Comparison of ENCODE assay signal across 8 mouse cellular contexts in the genomic region with DNA sequence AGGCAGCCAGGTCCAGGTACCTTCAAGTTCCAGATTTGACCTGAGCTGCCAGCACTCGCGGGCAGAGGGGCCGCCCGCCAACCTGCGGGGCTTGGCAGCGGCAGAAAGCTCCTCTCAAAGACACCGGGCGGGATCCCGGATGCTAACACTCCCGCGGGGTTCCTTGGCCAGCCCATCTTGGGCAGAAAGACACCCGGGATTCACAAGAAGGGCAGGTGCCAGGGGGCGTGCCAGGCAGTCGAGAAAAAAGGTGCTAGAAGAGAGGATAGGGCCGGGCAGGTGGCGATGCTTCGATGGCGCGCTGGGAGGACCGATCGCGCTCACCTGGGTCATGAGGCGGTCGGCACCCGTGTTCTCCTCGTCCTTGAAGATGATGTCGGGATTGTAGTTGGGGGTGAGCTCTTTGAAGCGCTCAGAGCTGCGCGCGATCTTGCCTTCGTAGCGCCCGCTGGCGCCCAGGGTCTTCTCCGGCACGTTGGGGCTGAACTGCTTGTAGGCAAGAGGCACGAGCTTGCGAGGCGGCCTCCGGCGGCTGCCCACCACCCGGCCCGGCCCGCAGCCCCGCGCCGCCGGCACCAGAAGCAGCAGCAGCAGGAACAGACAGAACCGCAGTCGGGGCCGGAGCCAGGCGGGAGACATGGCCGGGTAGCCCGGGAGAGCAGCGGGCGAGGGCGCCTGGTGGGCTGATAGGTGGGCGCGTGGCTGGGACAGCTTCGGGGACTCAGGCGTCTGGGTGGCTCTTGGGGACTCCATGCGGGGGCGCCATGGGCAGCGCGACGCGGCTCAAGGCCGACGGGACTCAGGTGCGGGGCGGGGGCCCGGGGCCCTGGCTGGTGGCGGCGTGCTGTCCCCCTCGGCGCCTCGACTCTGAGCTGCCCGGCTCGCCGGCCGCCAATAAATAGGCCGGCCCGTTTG. TPM values are rescaled to one million over a fixed set of nuclear protein-coding genes. Genes with fewer than 3 reads are reported as not detected.
A peak's percentile ranks its signal among the peaks of the same experiment; 100 is the strongest.
DNase-seq lines count a peak whose midpoint lies in the region; ATAC-seq and TF ChIP-seq lines count a peak whose summit lies in the region.

No protein-coding gene starts in this region.

- peak overlapping the region; percentile 46; the same call in 1 of the 2 replicates for H3K27ac ChIP-seq in liver, adult 2 months (replicated peaks; ENCODE audit: insufficient read depth, low read depth, low read length)
- no peak overlapping the region for H3K27ac ChIP-seq in forebrain, embryonic 13.5 days
- H3K27ac ChIP-seq in neural tube, embryonic 13.5 days (replicated peaks), result no peak overlapping the region
- H3K27ac ChIP-seq in cerebellum, adult 2 months (ENCODE audit: insufficient read depth, low read length), result no peak overlapping the region

- peak overlapping the region; percentile 63 for H3K4me2 ChIP-seq in forebrain, embryonic 13.5 days
- H3K4me2 ChIP-seq in neural tube, embryonic 13.5 days, result peak overlapping the region; percentile 57

- 0 out of 2 replicates have a peak, but pooled peaks have one; percentile 27 for ATAC-seq in forebrain, embryonic 13.5 days
- ATAC-seq in neural tube, embryonic 13.5 days (ENCODE audit: low read depth), result no peak

- H3K27me3 ChIP-seq in liver, adult 2 months (ENCODE audit: control insufficient read depth, insufficient read depth, low read length), result peaks cover 2% of the 10 kb centered on the region; the same call in 1 of the 2 replicates
- H3K27me3 ChIP-seq in forebrain, embryonic 13.5 days, result peaks cover 97% of the 10 kb centered on the region
- H3K27me3 ChIP-seq in neural tube, embryonic 13.5 days, result peaks cover 99% of the 10 kb centered on the region
- H3K27me3 ChIP-seq in cerebellum, adult 2 months (ENCODE audit: control insufficient read depth, insufficient read depth, low read length), result peaks cover 11% of the 10 kb centered on the region; the same call in 1 of the 2 replicates

- H3K9ac ChIP-seq in liver, adult 2 months (ENCODE audit: low read depth, low read length), result peak overlapping the region; percentile 76
- H3K9ac ChIP-seq in forebrain, embryonic 13.5 days, result peak overlapping the region; percentile 45
- peak overlapping the region; percentile 46; the same call in 1 of the 2 replicates for H3K9ac ChIP-seq in neural tube, embryonic 13.5 days

- H3K4me3 ChIP-seq in liver, adult 2 months (ENCODE audit: insufficient read depth, low read depth, low read length), result peak overlapping the region; percentile 27
- H3K4me3 ChIP-seq in forebrain, embryonic 13.5 days, result peak overlapping the region; percentile 35
- H3K4me3 ChIP-seq in neural tube, embryonic 13.5 days, result peak overlapping the region; percentile 31
- no peak overlapping the region for H3K4me3 ChIP-seq in cerebellum, adult 2 months (replicated peaks; ENCODE audit: insufficient read depth, low read depth, low read length)

- TF ChIP-seq POLR2A in liver, adult 2 months (IDR thresholded peaks at IDR 0.05; ENCODE audit: extremely low read depth, insufficient read depth, low read length), result no peak
- TF ChIP-seq POLR2A in cerebellum, adult 2 months (IDR thresholded peaks at IDR 0.05; ENCODE audit: borderline replicate concordance, insufficient read depth, low read length), result no peak

- H3K9me3 ChIP-seq in forebrain, embryonic 13.5 days (replicated peaks), result no peaks in the 10 kb centered on the region
- H3K9me3 ChIP-seq in neural tube, embryonic 13.5 days, result no peaks in the 10 kb centered on the region

- WGBS in liver, adult 2 months, result 2% methylated on average over 84 of the region's 84 CpGs
- under 1% methylated on average over 68 of the region's 84 CpGs for WGBS in forebrain, embryonic 13.5 days
- under 1% methylated on average over 79 of the region's 84 CpGs for WGBS in neural tube, embryonic 13.5 days
- WGBS in cerebellum, adult 2 months, result 1% methylated on average over 80 of the region's 84 CpGs

- peaks cover 12% of the 10 kb centered on the region for H3K4me1 ChIP-seq in liver, adult 2 months (ENCODE audit: control insufficient read depth, insufficient read depth, low read length)
- peaks cover 38% of the 10 kb centered on the region for H3K4me1 ChIP-seq in forebrain, embryonic 13.5 days
- H3K4me1 ChIP-seq in neural tube, embryonic 13.5 days (replicated peaks), result peaks cover 42% of the 10 kb centered on the region
- peaks cover 5% of the 10 kb centered on the region for H3K4me1 ChIP-seq in cerebellum, adult 2 months (ENCODE audit: control insufficient read depth, insufficient read depth, low read length)

- no peaks in the 10 kb centered on the region for H3K36me3 ChIP-seq in liver, adult 2 months (ENCODE audit: control insufficient read depth, insufficient read depth, low read length)
- no peaks in the 10 kb centered on the region for H3K36me3 ChIP-seq in forebrain, embryonic 13.5 days (ENCODE audit: poor library complexity, severe bottlenecking)
- no peaks in the 10 kb centered on the region for H3K36me3 ChIP-seq in neural tube, embryonic 13.5 days

- DNase-seq in liver, adult 2 months (ENCODE audit: extremely low read depth, low read depth, low spot score), result no peak
- no peak for DNase-seq in liver
- DNase-seq in kidney, postnatal 14 days, result peak; percentile 38
- no peak for DNase-seq in cerebellum, adult 2 months
- no peak for DNase-seq in gastrocnemius, postnatal 36 days
- DNase-seq in gastrocnemius, postnatal 14 days, result no peak

- intact Hi-C loops in gastrocnemius, postnatal 36 days (cut with DNase I), result no loop called here
- intact Hi-C loops in gastrocnemius, postnatal 14 days (cut with DNase I; ENCODE audit: low total_unique reads), result no loop called here

- TF ChIP-seq CTCF in liver, adult 2 months (IDR thresholded peaks at IDR 0.05; ENCODE audit: low read depth, low read length), result no peak
- TF ChIP-seq CTCF in cerebellum, adult 2 months (IDR thresholded peaks at IDR 0.05; ENCODE audit: borderline replicate concordance, insufficient read depth, low read depth, low read length), result no peak

- H3K79me2 ChIP-seq in liver, adult 2 months (ENCODE audit: control insufficient read depth, insufficient read depth, low read length), result no peaks in the 10 kb centered on the region

RNA-seq across cellular contexts. Expression of gene Ihh, which starts 0.6 kb away (rescaled TPM):
- 0.55 and 0.87 TPM in 2 replicates for total RNA-seq in liver, adult 2 months (2014; rRNA removed)
- 1.4 and 3.5 TPM in 2 replicates for polyA plus RNA-seq in liver, adult 2 months (2012; rRNA removed)
- 0.20 and 0.21 TPM in 2 replicates for polyA plus RNA-seq in forebrain, embryonic 13.5 days (2015; fragmentation: Nextera tagmentation; extraction: Ambion mirVana)
- 0.26 and 0.29 TPM in 2 replicates for polyA plus RNA-seq in neural tube, embryonic 13.5 days (2015; fragmentation: Nextera tagmentation; extraction: Ambion mirVana)
- polyA plus RNA-seq in cerebellum, adult 2 months (2012; rRNA removed), result 0.33 and 0.49 TPM in 2 replicates
- total RNA-seq in gastrocnemius, postnatal 36 days (2021), result under 1 TPM; 0.12 to 0.20 TPM
- total RNA-seq in gastrocnemius, postnatal 14 days (2021), result under 1 TPM; 0.10 to 0.20 TPM

RNA-seq across cellular contexts. Expression of gene Cfap65, which starts 15.4 kb away (rescaled TPM):
- total RNA-seq in liver, adult 2 months (2014; rRNA removed), result not detected in 2 replicates
- not detected in 2 replicates for polyA plus RNA-seq in liver, adult 2 months (2012; rRNA removed)
- 0.56 and 0.57 TPM in 2 replicates for polyA plus RNA-seq in forebrain, embryonic 13.5 days (2015; fragmentation: Nextera tagmentation; extraction: Ambion mirVana)
- 0.04 and 0.14 TPM in 2 replicates for polyA plus RNA-seq in neural tube, embryonic 13.5 days (2015; fragmentation: Nextera tagmentation; extraction: Ambion mirVana)
- 2.6 and 3.7 TPM in 2 replicates for polyA plus RNA-seq in cerebellum, adult 2 months (2012; rRNA removed)
- total RNA-seq in gastrocnemius, postnatal 36 days (2021), result not detected
- total RNA-seq in gastrocnemius, postnatal 14 days (2021), result not detected

RNA-seq across cellular contexts. Expression of gene Cryba2, which starts 57.9 kb away (rescaled TPM):
- not detected in 2 replicates for total RNA-seq in liver, adult 2 months (2014; rRNA removed)
- not detected in 2 replicates for polyA plus RNA-seq in liver, adult 2 months (2012; rRNA removed)
- polyA plus RNA-seq in forebrain, embryonic 13.5 days (2015; fragmentation: Nextera tagmentation; extraction: Ambion mirVana), result not detected in 2 replicates
- polyA plus RNA-seq in neural tube, embryonic 13.5 days (2015; fragmentation: Nextera tagmentation; extraction: Ambion mirVana), result 0.85 TPM in 1 of 2 replicates, not detected in the other
- 1.7 and 3.3 TPM in 2 replicates for polyA plus RNA-seq in cerebellum, adult 2 months (2012; rRNA removed)
- not detected for total RNA-seq in gastrocnemius, postnatal 36 days (2021)
- not detected for total RNA-seq in gastrocnemius, postnatal 14 days (2021)
